Comparison of ENCODE assay signal across 8 mouse cellular contexts in the genomic region with DNA sequence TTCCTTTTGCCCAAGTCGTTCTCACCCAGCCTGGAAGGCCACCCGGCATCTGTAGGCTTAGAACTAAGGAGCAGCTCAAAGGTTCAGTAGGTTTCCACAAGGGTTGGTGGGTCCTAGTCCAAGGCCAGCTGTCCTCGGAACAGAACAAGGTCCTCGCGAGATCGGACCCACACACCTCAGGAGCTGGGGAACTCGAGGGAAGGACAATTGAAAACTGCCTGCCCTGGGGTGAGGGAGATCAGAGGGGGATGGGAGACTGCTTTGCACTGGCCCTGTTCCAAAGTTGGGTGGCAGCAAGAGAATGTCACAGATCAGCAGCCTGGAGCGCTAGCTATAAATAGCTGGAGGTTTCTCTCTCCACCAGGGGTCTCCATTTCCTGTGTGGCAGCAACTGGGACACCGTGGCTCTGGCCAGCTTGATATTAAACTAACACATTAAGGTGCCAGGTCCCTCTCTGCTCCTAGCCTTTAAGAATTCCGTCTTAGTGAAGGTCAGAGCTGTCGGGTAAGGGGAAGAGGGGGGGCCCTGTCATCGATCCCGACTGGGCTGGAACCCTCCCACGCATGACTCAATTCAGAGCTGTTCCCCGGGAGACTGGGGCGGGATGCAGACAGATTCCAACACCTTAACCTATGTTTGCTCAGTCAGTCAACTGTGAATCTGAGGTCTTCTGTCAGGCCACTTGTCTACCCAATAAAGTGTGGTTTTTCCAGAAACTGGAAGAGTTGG. TPM values are rescaled to one million over a fixed set of nuclear protein-coding genes. Genes with fewer than 3 reads are reported as not detected.
DNase-seq lines count a peak whose midpoint lies in the region; ATAC-seq and TF ChIP-seq lines count a peak whose summit lies in the region.

No protein-coding gene starts in this region.

- H3K27me3 ChIP-seq in C2C12 (ENCODE audit: control insufficient read depth, insufficient read depth, insufficient read length), result no peaks in the 10 kb centered on the region
- H3K27me3 ChIP-seq in embryonic facial prominence, embryonic 10.5 days (replicated peaks; ENCODE audit: low read depth, poor library complexity, severe bottlenecking), result no peaks in the 10 kb centered on the region
- no peaks in the 10 kb centered on the region for H3K27me3 ChIP-seq in liver, embryonic 11.5 days (replicated peaks; ENCODE audit: control insufficient read depth, insufficient read depth, low read length)

- H3K9me3 ChIP-seq in embryonic facial prominence, embryonic 10.5 days, result peaks cover 7% of the 10 kb centered on the region; the same call in 1 of the 2 replicates
- H3K9me3 ChIP-seq in liver, embryonic 11.5 days (ENCODE audit: control insufficient read depth, low read length), result peaks cover 5% of the 10 kb centered on the region; the same call in 1 of the 2 replicates

- peaks cover 20% of the 10 kb centered on the region for H3K79me3 ChIP-seq in C2C12 (ENCODE audit: low read depth)

- H3K79me2 ChIP-seq in C2C12 (ENCODE audit: control insufficient read depth, insufficient read depth), result peaks cover 32% of the 10 kb centered on the region

- ATAC-seq in liver, embryonic 11.5 days (replicated peaks; ENCODE audit: low FRiP score), result peak; percentile 24

- peak overlapping the region; percentile 30 for H3K9ac ChIP-seq in liver, embryonic 11.5 days (ENCODE audit: low read depth, low read length)

- H3K4me2 ChIP-seq in liver, embryonic 11.5 days, result peak overlapping the region; percentile 73

- WGBS in embryonic facial prominence, embryonic 10.5 days, result 11% methylated on average over 16 of the region's 16 CpGs
- 11% methylated on average over 16 of the region's 16 CpGs for WGBS in liver, embryonic 11.5 days

- H3ac ChIP-seq in C2C12 (ENCODE audit: control insufficient read depth, insufficient read length, low read depth), result peak overlapping the region; percentile 38

- peak overlapping the region; percentile 91 for H3K4me3 ChIP-seq in C2C12 (ENCODE audit: insufficient read depth, poor library complexity, severe bottlenecking)
- H3K4me3 ChIP-seq in embryonic facial prominence, embryonic 10.5 days, result peak overlapping the region; percentile 100
- peak overlapping the region; percentile 88 for H3K4me3 ChIP-seq in liver, embryonic 11.5 days (ENCODE audit: low read depth, low read length)

- H3K27ac ChIP-seq in embryonic facial prominence, embryonic 10.5 days (replicated peaks), result peak overlapping the region; percentile 76
- H3K27ac ChIP-seq in liver, embryonic 11.5 days (ENCODE audit: low read depth, low read length), result peak overlapping the region; percentile 84

- H3K4me1 ChIP-seq in embryonic facial prominence, embryonic 10.5 days, result peaks cover 49% of the 10 kb centered on the region
- H3K4me1 ChIP-seq in liver, embryonic 11.5 days (replicated peaks; ENCODE audit: control insufficient read depth, insufficient read depth, low read length), result peaks cover 30% of the 10 kb centered on the region

- DNase-seq in adrenal gland, adult 2 months, result peak; percentile 92
- peak; percentile 67 for DNase-seq in embryonic facial prominence, embryonic 10.5 days (ENCODE audit: low spot score)
- peak; percentile 75 for DNase-seq in heart, adult 8-10 months (ENCODE audit: low spot score)
- peak; percentile 91 for DNase-seq in kidney, adult 9 months
- peak; percentile 73 for DNase-seq in liver, embryonic 11.5 days (ENCODE audit: low spot score)
- DNase-seq in naive thymus-derived CD4-positive, alpha-beta T cell, adult 2 months (ENCODE audit: low read depth), result peak; percentile 72
- peak; percentile 72 for DNase-seq in thymus, postnatal 0 days (ENCODE audit: low spot score)

- TF ChIP-seq CTCF in C2C12 (IDR thresholded peaks at IDR 0.05; ENCODE audit: control insufficient read depth, insufficient read depth, insufficient read length), result no peak

- peaks cover 21% of the 10 kb centered on the region for H3K36me3 ChIP-seq in C2C12 (ENCODE audit: control insufficient read depth, insufficient read depth)
- H3K36me3 ChIP-seq in embryonic facial prominence, embryonic 10.5 days (replicated peaks), result peaks cover 56% of the 10 kb centered on the region
- peaks cover 17% of the 10 kb centered on the region for H3K36me3 ChIP-seq in liver, embryonic 11.5 days (ENCODE audit: control insufficient read depth, insufficient read depth, low read length)

TF ChIP-seq in C2C12, 6 proteins besides CTCF, POLR2A, EP300 and RAD21:
- TF ChIP-seq CEBPB (IDR thresholded peaks at IDR 0.05; ENCODE audit: low read depth) (no peak), USF1 (IDR thresholded peaks at IDR 0.05; ENCODE audit: low read depth) (no peak), MYOG (IDR thresholded peaks at IDR 0.05; ENCODE audit: control insufficient read depth, extremely low read depth, insufficient read length) (no peak), MYOD1 (IDR thresholded peaks at IDR 0.05; ENCODE audit: control insufficient read depth, insufficient read length, low read depth) (no peak), FOSL1 (IDR thresholded peaks at IDR 0.05; ENCODE audit: insufficient read depth, low read length, poor library complexity, severe bottlenecking) (no peak), MAX (IDR thresholded peaks at IDR 0.05) (no peak)

RNA-seq across cellular contexts. Expression of gene Cox14, which starts 1.0 kb away (rescaled TPM):
- 210 TPM for polyA plus RNA-seq in C2C12 (2012; fragmentation: generic; extraction: Trizol)
- 100 to 1,000 TPM; 202 to 243 TPM for total RNA-seq in adrenal gland, adult 2 months (2021)
- 685 and 754 TPM in 2 replicates for polyA plus RNA-seq in adrenal gland, adult 2 months (2012; rRNA removed)
- polyA plus RNA-seq in embryonic facial prominence, embryonic 10.5 days (2016; fragmentation: Nextera tagmentation; extraction: Ambion mirVana), result 129 and 131 TPM in 2 replicates
- total RNA-seq in heart, adult 8-10 months (2022), result 100 to 1,000 TPM; 240 to 284 (median 258) TPM
- polyA plus RNA-seq in liver, embryonic 11.5 days (2014; fragmentation: Nextera tagmentation; extraction: Ambion mirVana), result 134 and 153 TPM in 2 replicates
- 241 and 259 TPM in 2 replicates for polyA plus RNA-seq in thymus, postnatal 0 days (2015; fragmentation: Nextera tagmentation; extraction: Ambion mirVana)

RNA-seq across cellular contexts. Expression of gene Gpd1, which starts 7.1 kb away (rescaled TPM):
- polyA plus RNA-seq in C2C12 (2012; fragmentation: generic; extraction: Trizol), result 0.64 TPM
- total RNA-seq in adrenal gland, adult 2 months (2021), result 1,000 to 10,000 TPM; 1,060 to 1,239 TPM
- polyA plus RNA-seq in adrenal gland, adult 2 months (2012; rRNA removed), result 708 and 828 TPM in 2 replicates
- polyA plus RNA-seq in embryonic facial prominence, embryonic 10.5 days (2016; fragmentation: Nextera tagmentation; extraction: Ambion mirVana), result 0.42 and 0.55 TPM in 2 replicates
- 10 to 100 TPM; 38.6 to 59.0 (median 49.5) TPM for total RNA-seq in heart, adult 8-10 months (2022)
- 3.4 and 4.3 TPM in 2 replicates for polyA plus RNA-seq in liver, embryonic 11.5 days (2014; fragmentation: Nextera tagmentation; extraction: Ambion mirVana)
- 0.30 and 1.8 TPM in 2 replicates for polyA plus RNA-seq in thymus, postnatal 0 days (2015; fragmentation: Nextera tagmentation; extraction: Ambion mirVana)

RNA-seq across cellular contexts. Expression of gene Gm17349, which starts 19.2 kb away (rescaled TPM):
- not detected for polyA plus RNA-seq in C2C12 (2012; fragmentation: generic; extraction: Trizol)
- 10 to 100 TPM; 22.1 to 33.4 TPM for total RNA-seq in adrenal gland, adult 2 months (2021)
- polyA plus RNA-seq in adrenal gland, adult 2 months (2012; rRNA removed), result 111 and 156 TPM in 2 replicates
- not detected in 2 replicates for polyA plus RNA-seq in embryonic facial prominence, embryonic 10.5 days (2016; fragmentation: Nextera tagmentation; extraction: Ambion mirVana)
- total RNA-seq in heart, adult 8-10 months (2022), result 1 to 10 TPM; 2.4 to 3.3 (median 2.9) TPM
- polyA plus RNA-seq in liver, embryonic 11.5 days (2014; fragmentation: Nextera tagmentation; extraction: Ambion mirVana), result not detected in 2 replicates
- not detected in 2 replicates for polyA plus RNA-seq in thymus, postnatal 0 days (2015; fragmentation: Nextera tagmentation; extraction: Ambion mirVana)

RNA-seq across cellular contexts. Expression of gene Smarcd1, which starts 22.5 kb away (rescaled TPM):
- 28.6 TPM for polyA plus RNA-seq in C2C12 (2012; fragmentation: generic; extraction: Trizol)
- total RNA-seq in adrenal gland, adult 2 months (2021), result 10 to 100 TPM; 37.6 to 53.6 TPM
- polyA plus RNA-seq in adrenal gland, adult 2 months (2012; rRNA removed), result 74.6 and 76.9 TPM in 2 replicates
- polyA plus RNA-seq in embryonic facial prominence, embryonic 10.5 days (2016; fragmentation: Nextera tagmentation; extraction: Ambion mirVana), result 83.3 and 89.1 TPM in 2 replicates
- 10 to 100 TPM; 21.7 to 25.8 (median 24.5) TPM for total RNA-seq in heart, adult 8-10 months (2022)
- polyA plus RNA-seq in liver, embryonic 11.5 days (2014; fragmentation: Nextera tagmentation; extraction: Ambion mirVana), result 26.7 and 28.5 TPM in 2 replicates
- 36.3 and 41.1 TPM in 2 replicates for polyA plus RNA-seq in thymus, postnatal 0 days (2015; fragmentation: Nextera tagmentation; extraction: Ambion mirVana)

RNA-seq across cellular contexts. Expression of gene Cers5, which starts 48.2 kb away (rescaled TPM):
- polyA plus RNA-seq in C2C12 (2012; fragmentation: generic; extraction: Trizol), result 101 TPM
- total RNA-seq in adrenal gland, adult 2 months (2021), result 10 to 100 TPM; 46.4 to 54.6 TPM
- polyA plus RNA-seq in adrenal gland, adult 2 months (2012; rRNA removed), result 26.1 and 32.6 TPM in 2 replicates
- polyA plus RNA-seq in embryonic facial prominence, embryonic 10.5 days (2016; fragmentation: Nextera tagmentation; extraction: Ambion mirVana), result 60.2 and 63.8 TPM in 2 replicates
- total RNA-seq in heart, adult 8-10 months (2022), result 10 to 100 TPM; 17.8 to 23.6 (median 18.1) TPM
- polyA plus RNA-seq in liver, embryonic 11.5 days (2014; fragmentation: Nextera tagmentation; extraction: Ambion mirVana), result 32.3 and 34.7 TPM in 2 replicates
- 42.2 and 48.4 TPM in 2 replicates for polyA plus RNA-seq in thymus, postnatal 0 days (2015; fragmentation: Nextera tagmentation; extraction: Ambion mirVana)

Comparison
In these comparisons a context has a peak if more than half of its experiments do, and no peak if none do; other contexts are left out.
1. Peak in every context shown above with its lines: DNase-seq, ATAC-seq, H3K4me3 ChIP-seq and H3K27ac ChIP-seq.
2. RNA of gene Gpd1, which starts 7.1 kb away (polyA plus RNA-seq): 708 to 828 TPM in adrenal gland, adult 2 months; 3.4 to 4.3 TPM in liver, embryonic 11.5 days, 0.30 to 1.8 TPM in thymus, postnatal 0 days, 0.64 TPM in C2C12 (single experiment) and 0.42 to 0.55 TPM in embryonic facial prominence, embryonic 10.5 days; every median in the first group is over 100 times any median in the second.
3. RNA of gene Gm17349, which starts 19.2 kb away (polyA plus RNA-seq): 111 to 156 TPM in adrenal gland, adult 2 months; not detected in C2C12 (single experiment), not detected in embryonic facial prominence, embryonic 10.5 days, not detected in liver, embryonic 11.5 days and not detected in thymus, postnatal 0 days; every median in the first group is over 100 times any median in the second.